Mouse (Mus musculus) E14TG2a.4 (cell line): Measurements from ENCODE around the gene Klf12.

ENCODE experiments used
- CTCF ChIP-seq: conservative IDR thresholded peaks from 2 replicates; pipeline ENCODE4 v1.5.1; 2014; ENCODE audit warnings: low read length
- POU5F1 ChIP-seq: IDR thresholded peaks from 2 replicates; pipeline ENCODE4 v1.6.1; 2014; ENCODE audit warnings: low read length, borderline replicate concordance

DNA sequence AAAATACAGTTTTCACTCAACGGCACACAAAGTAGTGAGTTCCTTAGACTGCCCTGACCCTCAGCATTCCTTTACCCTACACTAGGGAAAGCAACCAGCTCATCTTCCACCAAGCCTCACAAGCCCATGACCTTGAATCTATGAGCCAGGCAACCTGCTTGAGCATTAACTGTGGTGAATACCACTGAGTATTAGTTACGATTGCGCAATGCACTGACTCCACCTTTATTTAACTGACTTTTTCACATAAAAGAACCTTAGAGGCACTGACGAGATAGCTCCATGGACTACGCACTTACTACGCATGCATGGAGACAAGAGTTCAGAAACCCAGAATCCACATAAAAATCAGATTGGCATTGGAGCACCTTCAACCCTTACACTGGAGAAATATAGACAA is 158.4 kb downstream of the Klf12 start:
- TF ChIP-seq CTCF (no peak), POU5F1 (no peak)
